Mouse (Mus musculus): ENCODE measurements at regions not wholly inside any gene's neighbourhood (a gene's known extent, or its start where the extent isn't known, plus 50 kb on each side); places are given as distances from the start of the nearest gene placed in this dataset.

DNA sequence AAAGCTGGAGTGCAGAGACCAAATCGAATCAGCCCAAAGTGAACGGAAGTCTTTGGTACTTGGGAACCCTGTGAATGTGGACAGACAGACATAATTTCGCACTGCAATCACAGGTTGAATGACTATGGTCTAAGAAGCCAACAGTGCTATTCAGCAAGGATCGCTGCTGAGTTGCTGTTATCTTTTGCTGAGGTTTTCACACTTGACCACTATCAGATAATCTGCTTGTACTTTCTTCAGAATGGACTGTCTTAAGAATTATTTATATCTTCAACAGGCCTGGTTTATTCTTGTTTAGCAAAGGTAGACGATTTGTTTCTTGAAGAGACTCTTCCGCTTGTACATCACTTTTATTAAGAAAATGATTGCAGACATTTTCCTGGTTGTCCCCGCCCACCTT, 84.3 kb upstream of the Prdm1 start:
- DNase-seq (ENCODE audit: low read depth, low spot score): peak; percentile 12
- Histone ChIP-seq H3K27me3 (ENCODE audit: control insufficient read depth in 1 of 2, insufficient read depth in 2 of 2, low read length in 2 of 2) (no peaks in the 10 kb centered on the region), H3K4me3 (ENCODE audit: control insufficient read depth in 1 of 2, insufficient read depth in 1 of 2, low read depth in 2 of 2, low read length in 2 of 2) (no peak overlapping the region), H3K9ac (ENCODE audit: control insufficient read depth, low read depth, low read length, poor library complexity, severe bottlenecking) (no peak overlapping the region), H3K9me3 (replicated peaks; ENCODE audit: insufficient read depth, low read length) (no peaks in the 10 kb centered on the region), H3K36me3 (ENCODE audit: control insufficient read depth in 1 of 2, insufficient read depth in 2 of 2, low read length in 2 of 2) (peaks cover 0 to 17% of the 10 kb centered on the region in 2 experiments; a peak in 2 of 4 replicates), H3K79me2 (ENCODE audit: control insufficient read depth, insufficient read depth, low read length, poor library complexity) (no peaks in the 10 kb centered on the region), H3K4me1 (ENCODE audit: control insufficient read depth in 1 of 2, insufficient read depth in 2 of 2, low read length in 2 of 2) (peaks cover 13 to 18% of the 10 kb centered on the region in 2 experiments), H3K27ac (ENCODE audit: control insufficient read depth, low read depth, low read length) (no peak overlapping the region)
- TF ChIP-seq GATA1 (IDR thresholded peaks at IDR 0.05; ENCODE audit: low read depth, low read length) (peak; percentile 80), RCOR1 (IDR thresholded peaks at IDR 0.05; ENCODE audit: low read depth, low read length) (peak; percentile 78), KAT2A (conservative IDR thresholded peaks at IDR 0.05; ENCODE audit: low read depth, low read length) (no peak), JUND (IDR thresholded peaks at IDR 0.05; ENCODE audit: low read depth, low read length) (no peak), RAD21 (IDR thresholded peaks at IDR 0.05; ENCODE audit: low read depth, low read length) (no peak)

DNA sequence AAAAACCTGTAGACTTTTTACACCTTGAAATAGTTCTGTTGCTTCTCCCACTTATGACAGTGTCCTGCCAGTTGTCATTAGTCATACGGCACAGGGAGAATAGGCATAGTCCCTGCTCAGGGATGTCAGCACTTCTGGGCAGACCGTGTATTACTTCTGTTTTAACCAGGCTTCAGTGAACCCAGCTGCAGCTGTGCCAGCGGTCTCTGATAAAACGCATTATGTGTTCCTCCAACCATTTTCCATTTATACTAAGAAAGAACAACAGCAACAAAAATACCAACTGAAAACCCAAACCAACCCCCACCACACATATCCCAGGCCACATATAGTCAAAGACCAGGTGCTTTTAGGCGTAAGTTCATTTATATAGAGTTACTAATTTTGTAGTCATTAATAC, 83.1 kb upstream of the Prdm1 start:
- no peak for DNase-seq (ENCODE audit: low read depth, low spot score)
- H3K27ac ChIP-seq (ENCODE audit: control insufficient read depth, low read depth, low read length): no peak overlapping the region
- peaks cover 13 to 20% of the 10 kb centered on the region in 2 experiments for H3K4me1 ChIP-seq (ENCODE audit: control insufficient read depth in 1 of 2, insufficient read depth in 2 of 2, low read length in 2 of 2)
- H3K9ac ChIP-seq (ENCODE audit: control insufficient read depth, low read depth, low read length, poor library complexity, severe bottlenecking): no peak overlapping the region
- TF ChIP-seq TCF12 (IDR thresholded peaks at IDR 0.05; ENCODE audit: low read depth, low read length) (no peak), ZKSCAN1 (IDR thresholded peaks at IDR 0.05; ENCODE audit: low read depth, low read length) (no peak), ETS1 (IDR thresholded peaks at IDR 0.05; ENCODE audit: low read depth, low read length) (no peak), NELFE (IDR thresholded peaks at IDR 0.05; ENCODE audit: low read depth, low read length) (no peak), CTCF (IDR thresholded peaks at IDR 0.05 in 2 of 3, conservative IDR thresholded peaks at IDR 0.05 in 1 of 3; ENCODE audit: control insufficient read depth in 1 of 3, insufficient read depth in 1 of 3, low read depth in 2 of 3, low read length in 3 of 3, poor library complexity in 1 of 3, severe bottlenecking in 1 of 3) (no peak), MXI1 (IDR thresholded peaks at IDR 0.05; ENCODE audit: low read depth, low read length) (no peak), JUND (IDR thresholded peaks at IDR 0.05; ENCODE audit: low read depth, low read length) (no peak), TBP (IDR thresholded peaks at IDR 0.05; ENCODE audit: low read depth, low read length) (no peak), ZMIZ1 (IDR thresholded peaks at IDR 0.05; ENCODE audit: low read depth, low read length) (no peak), USF2 (IDR thresholded peaks at IDR 0.05; ENCODE audit: borderline replicate concordance in 1 of 2, insufficient read depth in 1 of 2, low read depth in 1 of 2, low read length in 2 of 2) (no peak), CHD1 (IDR thresholded peaks at IDR 0.05; ENCODE audit: low read depth, low read length) (no peak), NRF1 (IDR thresholded peaks at IDR 0.05; ENCODE audit: insufficient read depth, low read depth, low read length, poor library complexity, severe bottlenecking) (no peak), UBTF (IDR thresholded peaks at IDR 0.05; ENCODE audit: borderline replicate concordance, insufficient read depth, low read depth, low read length) (no peak), SMC3 (IDR thresholded peaks at IDR 0.05; ENCODE audit: low read depth, low read length) (no peak), MAZ (IDR thresholded peaks at IDR 0.05; ENCODE audit: low read depth, low read length) (no peak), ZC3H11A (IDR thresholded peaks at IDR 0.05; ENCODE audit: low read depth, low read length) (no peak), RCOR1 (IDR thresholded peaks at IDR 0.05; ENCODE audit: low read depth, low read length) (no peak)
- no peaks in the 10 kb centered on the region for H3K27me3 ChIP-seq (ENCODE audit: control insufficient read depth in 1 of 2, insufficient read depth in 2 of 2, low read length in 2 of 2)
- peaks cover 0 to 22% of the 10 kb centered on the region in 2 experiments; a peak in 2 of 4 replicates for H3K36me3 ChIP-seq (ENCODE audit: control insufficient read depth in 1 of 2, insufficient read depth in 2 of 2, low read length in 2 of 2)
- no peaks in the 10 kb centered on the region for H3K79me2 ChIP-seq (ENCODE audit: control insufficient read depth, insufficient read depth, low read length, poor library complexity)
- H3K9me3 ChIP-seq (replicated peaks; ENCODE audit: insufficient read depth, low read length): no peaks in the 10 kb centered on the region
- no peak overlapping the region for H3K4me3 ChIP-seq (ENCODE audit: control insufficient read depth in 1 of 2, insufficient read depth in 1 of 2, low read depth in 2 of 2, low read length in 2 of 2)

Measured in MEL (cell line).